Mouse (Mus musculus) leukemia stem cell, adult 10-12 weeks (primary cell): ENCODE data around the gene Padi3. TPM values are rescaled to one million over a fixed set of nuclear protein-coding genes. Genes with fewer than 3 reads are reported as not detected.

Experiments
- polyA plus RNA-seq: library from polyadenylated mRNA; stranded (reverse); fragments of >175 nt; gene quantifications from 2 replicates; pipeline ENCODE4 v1.2.3, GENCODE M21; 2012; ENCODE audit warnings: low replicate concordance

Gene Padi3
- polyA plus RNA-seq: 9.4 and 12.9 TPM in 2 replicates

DNA sequence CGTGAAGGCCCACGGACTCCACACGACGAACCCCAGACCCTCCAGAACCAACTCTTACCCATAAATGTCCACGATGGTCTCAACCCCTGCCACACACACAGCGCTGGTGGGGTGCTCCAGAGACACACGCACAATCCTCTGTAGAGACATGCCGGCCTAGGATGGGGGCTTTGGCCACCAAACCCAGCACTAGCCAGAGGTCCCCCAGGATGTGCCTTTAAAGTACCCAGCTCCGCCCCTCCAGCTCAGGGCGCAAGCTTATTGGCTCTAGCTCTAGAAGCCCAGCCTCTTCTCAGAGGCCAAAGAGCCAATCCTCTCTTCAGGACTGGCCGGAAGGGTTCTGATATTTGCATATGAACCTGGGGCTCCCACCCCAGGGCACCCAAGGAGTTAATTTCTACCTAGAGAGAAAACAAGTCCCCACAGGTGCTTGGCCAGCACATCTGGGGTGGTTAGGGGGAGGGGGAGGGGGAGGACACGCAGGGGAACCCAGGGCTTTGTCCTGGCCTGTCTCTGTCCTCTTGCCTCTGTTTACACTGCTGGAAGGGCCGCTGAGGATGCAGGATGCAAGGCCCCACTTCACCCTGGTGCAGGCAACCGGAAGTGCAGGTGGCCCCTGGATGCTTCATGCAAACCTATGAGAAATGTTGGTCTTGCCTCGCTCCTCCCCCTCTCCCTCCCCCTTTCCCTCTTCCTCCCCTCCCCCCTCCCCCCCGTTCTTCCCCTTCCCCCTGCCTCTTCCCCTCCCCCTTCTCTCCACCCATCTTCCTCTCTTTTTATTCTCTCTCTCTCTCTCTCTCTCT is at the start of gene Padi3:
Gene Padi3 (minus strand): TSS at position 191 of the 803 bp plus-strand sequence.

DNA sequence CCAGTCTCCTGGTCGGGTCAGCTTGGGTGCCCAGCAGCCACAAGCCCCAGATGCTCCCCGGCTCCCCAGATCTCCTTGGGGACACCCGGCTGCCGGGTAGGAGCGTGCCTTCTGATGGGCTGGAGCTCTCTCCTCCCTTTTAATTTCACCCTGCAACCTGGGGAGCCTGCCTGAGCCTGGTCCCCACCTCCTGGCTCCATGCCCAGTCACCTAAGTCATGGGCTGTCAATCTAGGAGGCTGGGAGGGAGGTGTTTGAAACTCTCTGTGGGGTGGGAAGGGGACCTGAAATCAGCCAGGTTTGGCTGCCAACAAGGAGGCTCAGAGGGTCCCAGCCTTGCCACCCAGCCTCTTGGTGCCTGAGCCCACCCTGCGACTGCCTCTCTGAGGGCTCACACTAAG is 35.2 kb upstream of the Padi3 start, which contains the start of gene Padi1:
Gene Padi1 (minus strand): TSS at position 113 of the 400 bp plus-strand sequence.

DNA sequence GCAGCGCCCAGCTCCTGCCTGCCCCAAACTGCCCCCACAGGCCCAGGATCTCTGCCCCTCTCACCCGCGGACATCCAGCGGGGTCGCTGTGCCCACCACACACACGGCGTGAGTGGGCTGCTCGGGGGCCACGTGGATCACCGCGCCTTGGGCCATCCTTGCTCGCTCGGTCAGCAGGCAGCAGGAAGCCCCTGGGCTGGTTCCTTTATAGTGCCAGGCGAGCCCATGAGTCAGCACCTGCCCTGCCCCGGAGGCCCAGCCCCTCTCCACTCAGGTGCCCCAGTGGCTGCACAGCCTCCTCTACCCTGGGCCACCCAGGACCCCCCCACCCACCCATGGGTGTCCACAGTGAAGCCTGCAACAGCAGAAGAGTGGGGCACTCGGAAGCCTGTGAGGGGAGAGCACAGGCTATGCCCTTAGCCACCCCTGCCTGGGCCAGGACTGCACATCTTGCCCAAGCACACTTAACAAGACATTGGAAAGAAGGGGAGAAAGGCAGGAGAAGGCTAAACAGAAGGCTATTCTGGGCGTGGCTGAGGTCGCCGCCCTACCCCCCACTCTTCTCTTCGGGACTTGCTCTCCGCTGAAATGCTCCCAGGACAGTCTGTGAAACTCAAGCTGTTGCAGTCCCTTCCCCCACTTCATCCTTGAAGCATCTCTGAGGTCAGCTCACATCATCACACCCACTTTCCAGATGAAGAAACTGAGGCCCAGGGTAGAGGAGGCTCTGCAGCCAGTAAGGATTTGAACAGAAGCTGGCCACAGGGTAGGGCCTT is 36.2 kb downstream of the Padi3 start, which contains the start of gene Padi4:
Gene Padi4 (minus strand): TSS at position 212 of the 776 bp plus-strand sequence.

DNA sequence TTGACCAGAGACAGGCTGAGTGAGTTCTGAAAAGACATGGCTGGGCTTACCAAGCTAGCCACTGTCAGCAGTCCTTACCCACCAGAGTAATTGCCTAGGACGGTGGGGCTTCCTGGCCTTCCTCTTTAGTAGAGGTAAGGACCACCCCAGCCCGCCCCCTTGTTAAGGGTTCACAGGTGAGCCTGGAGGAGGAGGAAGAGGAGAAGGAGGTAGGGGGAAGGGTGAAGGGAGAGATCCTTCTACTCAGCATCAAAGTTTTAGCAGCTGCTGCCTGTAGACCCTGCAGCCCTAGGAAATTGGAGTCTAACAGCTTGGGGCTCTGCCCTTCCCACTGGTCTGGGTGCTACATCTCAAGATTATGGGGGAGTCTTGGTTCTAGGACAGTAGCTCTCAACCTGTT is 67.9 kb downstream of the Padi3 start, which contains the start of gene Padi6:
Gene Padi6 (minus strand): TSS at position 101 of the 400 bp plus-strand sequence.

Other genes with a start within 250 kb of the Padi3 start
- 2.2 and 6.9 TPM in 2 replicates for gene Arhgef10l, start 144.6 kb downstream of the Padi3 start, polyA plus RNA-seq
- 439 and 464 TPM in 2 replicates for gene Rcc2, start 110.1 kb downstream of the Padi3 start, polyA plus RNA-seq
- 0.07 TPM in 1 of 2 replicates, not detected in the other for gene Padi6, start 68.0 kb downstream of the Padi3 start, polyA plus RNA-seq
- gene Padi4, start 36.4 kb downstream of the Padi3 start, polyA plus RNA-seq: 1.5 and 4.5 TPM in 2 replicates
- gene Padi1, start 35.1 kb upstream of the Padi3 start, polyA plus RNA-seq: 0.22 and 0.39 TPM in 2 replicates
- gene Padi2, start 95.7 kb upstream of the Padi3 start, polyA plus RNA-seq: 0.20 and 0.33 TPM in 2 replicates
- gene Sdhb, start 150.6 kb upstream of the Padi3 start, polyA plus RNA-seq: 46.5 and 140 TPM in 2 replicates
- gene Atp13a2, start 176.2 kb upstream of the Padi3 start, polyA plus RNA-seq: 197 and 219 TPM in 2 replicates
- 0.55 and 0.79 TPM in 2 replicates for gene Mfap2, start 199.8 kb upstream of the Padi3 start, polyA plus RNA-seq
- gene Crocc, start 249.9 kb upstream of the Padi3 start, polyA plus RNA-seq: 3.5 and 7.3 TPM in 2 replicates